Mouse (Mus musculus) liver, embryonic 14.5 days (tissue): ENCODE measurements around the gene Adgrg2.

Experiments
- CTCF ChIP-seq: IDR thresholded peaks from 2 replicates; pipeline ENCODE4 v1.5.1; 2016; ENCODE audit warnings: antibody characterized with exemption, low read depth, control low read depth
- EP300 ChIP-seq: IDR thresholded peaks from 2 replicates; pipeline ENCODE4 v1.6.1; 2016; ENCODE audit warnings: antibody characterized with exemption, low read depth

DNA sequence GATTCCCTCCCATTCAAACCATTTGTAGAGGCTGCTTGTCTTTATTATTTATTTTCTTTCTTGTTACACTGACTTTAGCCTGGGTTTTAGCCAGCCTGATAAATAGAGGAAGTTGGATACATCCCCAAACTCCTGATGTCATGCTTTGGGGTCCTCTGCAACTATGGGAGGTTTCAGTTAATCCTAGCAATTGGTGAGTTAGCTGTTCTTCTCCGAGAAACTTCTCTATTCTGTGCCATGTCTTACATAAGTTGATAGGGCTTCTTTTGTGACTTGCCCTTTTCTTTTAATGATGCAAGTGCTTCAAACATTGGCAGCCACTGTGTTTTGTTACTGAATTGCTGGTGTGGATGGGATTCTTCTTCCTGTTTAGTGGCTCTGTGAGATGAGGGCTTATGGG lies 36.4 kb downstream of the Adgrg2 start:
- TF ChIP-seq CTCF (no peak), EP300 (no peak)
